Mouse (Mus musculus): ENCODE results near the gene Usp34. TPM values are rescaled to one million over a fixed set of nuclear protein-coding genes. Genes with fewer than 3 reads are reported as not detected.

Gene Usp34
- polyA plus RNA-seq, 2 experiments: 36.7 to 42.9 TPM

GRCm38 (mm10) chr11:23518981-23519380 is 212.3 kb downstream of the Usp34 start:
- H3K4me2 ChIP-seq (replicated peaks; ENCODE audit: low read depth, low read length, severe bottlenecking): no peak overlapping the region
- no peaks in the 10 kb centered on the region for H3K36me3 ChIP-seq (ENCODE audit: control insufficient read depth, insufficient read depth, low read length)
- H3K27ac ChIP-seq (replicated peaks; ENCODE audit: low read depth, low read length): no peak overlapping the region
- H3K9me3 ChIP-seq (ENCODE audit: control insufficient read depth, low read length): no peaks in the 10 kb centered on the region
- ATAC-seq (ENCODE audit: low FRiP score, low read depth) (no peak), DNase-seq (ENCODE audit: low spot score) (no peak)
- H3K9ac ChIP-seq (ENCODE audit: low read depth, low read length, severe bottlenecking): no peak overlapping the region
- H3K4me1 ChIP-seq (ENCODE audit: control insufficient read depth, insufficient read depth, low read length): no peaks in the 10 kb centered on the region
- WGBS: 84% methylated on average over 3 of the region's 3 CpGs
- no peak overlapping the region for H3K4me3 ChIP-seq (replicated peaks; ENCODE audit: low read length)
- TF ChIP-seq POLR2A (IDR thresholded peaks at IDR 0.05; ENCODE audit: borderline replicate concordance, extremely low read depth, insufficient read depth, insufficient read length): no peak
- no peaks in the 10 kb centered on the region for H3K27me3 ChIP-seq (ENCODE audit: control insufficient read depth, insufficient read depth, low read length)

GRCm38 (mm10) chr11:23520473-23521205 is 213.9 kb downstream of the Usp34 start, which contains the start of gene 1700093K21Rik:
Gene 1700093K21Rik (minus strand): TSS chr11:23521155.
- H3K4me3 ChIP-seq (replicated peaks; ENCODE audit: low read length): no peak within 1 kb of the TSS
- H3K36me3 ChIP-seq (ENCODE audit: control insufficient read depth, insufficient read depth, low read length): no peaks in the 10 kb centered on the region
- no peak within 1 kb of the TSS for H3K9ac ChIP-seq (ENCODE audit: low read depth, low read length, severe bottlenecking)
- 42% methylated on average over 5 of the region's 5 CpGs for WGBS
- H3K27me3 ChIP-seq (ENCODE audit: control insufficient read depth, insufficient read depth, low read length): no peaks in the 10 kb centered on the region
- H3K4me1 ChIP-seq (ENCODE audit: control insufficient read depth, insufficient read depth, low read length): no peaks in the 10 kb centered on the region
- no peak for TF ChIP-seq POLR2A (IDR thresholded peaks at IDR 0.05; ENCODE audit: borderline replicate concordance, extremely low read depth, insufficient read depth, insufficient read length)
- no peak within 1 kb of the TSS for H3K27ac ChIP-seq (replicated peaks; ENCODE audit: low read depth, low read length)
- H3K4me2 ChIP-seq (replicated peaks; ENCODE audit: low read depth, low read length, severe bottlenecking): no peak within 1 kb of the TSS
- ATAC-seq (ENCODE audit: low FRiP score, low read depth): no peak
- H3K9me3 ChIP-seq (ENCODE audit: control insufficient read depth, low read length): no peaks in the 10 kb centered on the region
- no peak for DNase-seq (ENCODE audit: low spot score)

GRCm38 (mm10) chr11:23537446-23537845 is 230.8 kb downstream of the Usp34 start:
- no peak overlapping the region for H3K4me3 ChIP-seq (replicated peaks; ENCODE audit: low read length)
- DNase-seq (ENCODE audit: low spot score) (no peak), ATAC-seq (ENCODE audit: low FRiP score, low read depth) (no peak)
- 86% methylated on average over 2 of the region's 2 CpGs for WGBS
- no peaks in the 10 kb centered on the region for H3K36me3 ChIP-seq (ENCODE audit: control insufficient read depth, insufficient read depth, low read length)
- no peaks in the 10 kb centered on the region for H3K27me3 ChIP-seq (ENCODE audit: control insufficient read depth, insufficient read depth, low read length)
- H3K4me1 ChIP-seq (ENCODE audit: control insufficient read depth, insufficient read depth, low read length): no peaks in the 10 kb centered on the region
- no peak for TF ChIP-seq POLR2A (IDR thresholded peaks at IDR 0.05; ENCODE audit: borderline replicate concordance, extremely low read depth, insufficient read depth, insufficient read length)
- no peak overlapping the region for H3K27ac ChIP-seq (replicated peaks; ENCODE audit: low read depth, low read length)
- H3K9me3 ChIP-seq (ENCODE audit: control insufficient read depth, low read length): no peaks in the 10 kb centered on the region
- no peak overlapping the region for H3K9ac ChIP-seq (ENCODE audit: low read depth, low read length, severe bottlenecking)
- H3K4me2 ChIP-seq (replicated peaks; ENCODE audit: low read depth, low read length, severe bottlenecking): no peak overlapping the region

Small RNA genes lying within 50 kb of the gene (microRNA-seq; reads per million reads assigned to microRNA genes)
- gene Gm47279: not detected

Other genes with a start within 250 kb of the Usp34 start
- 88.8 and 105 TPM in 2 replicates for gene Xpo1, start 50.9 kb upstream of the Usp34 start, polyA plus RNA-seq (2012; rRNA removed)
- gene Xpo1, start 50.9 kb upstream of the Usp34 start, polyA plus RNA-seq (2014; fragmentation: Nextera tagmentation; extraction: Ambion mirVana): 113 and 120 TPM in 2 replicates
- gene Ahsa2, start 191.1 kb downstream of the Usp34 start, polyA plus RNA-seq (2012; rRNA removed): 52.1 and 73.2 TPM in 2 replicates
- gene Ahsa2, start 191.1 kb downstream of the Usp34 start, polyA plus RNA-seq (2014; fragmentation: Nextera tagmentation; extraction: Ambion mirVana): 77.9 and 83.8 TPM in 2 replicates
- gene 1700093K21Rik, start 214.3 kb downstream of the Usp34 start, polyA plus RNA-seq (2012; rRNA removed): 0.41 and 0.60 TPM in 2 replicates
- gene 1700093K21Rik, start 214.3 kb downstream of the Usp34 start, polyA plus RNA-seq (2014; fragmentation: Nextera tagmentation; extraction: Ambion mirVana): 0.26 TPM in 1 of 2 replicates, not detected in the other